24 mouse cellular contexts compared by ENCODE assay signal in the genomic region with DNA sequence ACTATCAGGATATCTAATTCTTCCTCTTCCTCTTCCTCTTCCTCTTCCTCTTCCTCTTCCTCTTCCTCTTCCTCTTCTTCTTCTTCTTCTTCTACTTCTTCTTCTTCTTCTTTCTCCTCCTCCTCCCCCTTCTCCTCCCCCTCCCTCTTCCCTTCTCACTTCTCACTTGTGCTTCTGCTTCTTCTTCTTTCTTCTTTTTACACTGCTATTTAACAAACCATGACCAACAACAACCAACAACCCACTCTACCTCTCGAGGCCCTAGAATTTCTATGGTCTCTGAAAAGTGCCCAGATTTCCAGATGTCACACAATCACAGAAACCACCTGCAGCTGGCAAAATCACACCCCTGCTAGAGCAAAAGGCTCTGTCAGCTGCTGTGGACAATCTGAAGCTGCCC. TPM values are rescaled to one million over a fixed set of nuclear protein-coding genes. Genes with fewer than 3 reads are reported as not detected.
"Had no signal": no experiment of that assay in that cellular context is flagged by ENCODE, and none has a peak within 500 bp of the region (broad histone marks: within the 10 kb centered on the region; RNA-seq: fewer than 3 reads in every experiment).

No protein-coding gene starts in this region.

- H3K4me3 ChIP-seq: megakaryocyte, embryonic 14.5 days; midbrain, embryonic 13.5 days; midbrain, embryonic 15.5 days; neural tube, embryonic 12.5 days had no signal

- ATAC-seq: midbrain, embryonic 13.5 days; midbrain, embryonic 15.5 days had no signal

- H3K27ac ChIP-seq: liver, embryonic 14.5 days; midbrain, embryonic 13.5 days; midbrain, embryonic 15.5 days; neural tube, embryonic 12.5 days had no signal

- DNase-seq: lung, adult 18-20 months; lung, embryonic 14.5 days; lung, postnatal 10 days; lung, postnatal 4 days; right cerebral cortex, postnatal 25 days; right cerebral cortex, postnatal 4 days; spleen, adult 18-20 months; thymus, adult 18-20 months; thymus, postnatal 14 days; thymus, postnatal 36 days had no signal

- H3K36me3 ChIP-seq: midbrain, embryonic 13.5 days; midbrain, embryonic 15.5 days; neural tube, embryonic 12.5 days had no signal

RNA-seq across cellular contexts. Expression of gene Retnlb, which starts 11.0 kb away (rescaled TPM):
- total RNA-seq: midbrain, postnatal 0 days; monocyte, adult 5-6 weeks had no signal
- polyA plus RNA-seq: liver, embryonic 14.5 days; liver, embryonic 16.5 days; midbrain, embryonic 11.5 days; midbrain, embryonic 13.5 days; midbrain, embryonic 15.5 days; midbrain, postnatal 0 days; neural tube, embryonic 12.5 days; neural tube, embryonic 14.5 days; small intestine, adult 2 months; stomach, embryonic 14.5 days; stomach, embryonic 16.5 days had no signal

RNA-seq across cellular contexts. Expression of gene Retnla, which starts 14.7 kb away (rescaled TPM):
- total RNA-seq: midbrain, postnatal 0 days; neutrophil, adult 5-6 weeks had no signal
- polyA plus RNA-seq: liver, embryonic 14.5 days; liver, embryonic 16.5 days; midbrain, embryonic 11.5 days; midbrain, embryonic 13.5 days; midbrain, embryonic 15.5 days; midbrain, postnatal 0 days; neural tube, embryonic 12.5 days; neural tube, embryonic 14.5 days; stomach, embryonic 16.5 days had no signal

RNA-seq across cellular contexts. Expression of gene Retnlg, which starts 44.8 kb away (rescaled TPM):
- total RNA-seq: midbrain, postnatal 0 days had no signal
- polyA plus RNA-seq: lung, embryonic 14.5 days; midbrain, embryonic 11.5 days; midbrain, embryonic 15.5 days; neural tube, embryonic 14.5 days had no signal

RNA-seq across cellular contexts. Expression of gene Trat1, which starts 55.8 kb away (rescaled TPM):
- polyA plus RNA-seq: liver, embryonic 14.5 days; liver, embryonic 16.5 days; lung, embryonic 14.5 days; midbrain, embryonic 11.5 days; midbrain, embryonic 15.5 days; midbrain, postnatal 0 days; neural tube, embryonic 12.5 days had no signal
